Mouse (Mus musculus): ENCODE results near the gene Hivep3. TPM values are rescaled to one million over a fixed set of nuclear protein-coding genes. Genes with fewer than 3 reads are reported as not detected.

Gene Hivep3
- polyA plus RNA-seq, 1 experiment, result 20.9 TPM

- no peak for DNase-seq (ENCODE audit: low read depth)
Observed at GRCm38 (mm10) chr4:120058157-120058556, 324.6 kb downstream of the Hivep3 start.

GRCm38 (mm10) chr4:120058794-120059193 is 325.2 kb downstream of the Hivep3 start:
- DNase-seq (ENCODE audit: low read depth), result no peak

GRCm38 (mm10) chr4:120061727-120062126 is 328.1 kb downstream of the Hivep3 start:
- no peak for DNase-seq (ENCODE audit: low read depth)

GRCm38 (mm10) chr4:120062198-120062597 is 328.6 kb downstream of the Hivep3 start:
- no peak for DNase-seq (ENCODE audit: low read depth)

GRCm38 (mm10) chr4:120062754-120063153 is 329.2 kb downstream of the Hivep3 start:
- DNase-seq (ENCODE audit: low read depth), result no peak

GRCm38 (mm10) chr4:120063353-120064124 is 330.0 kb downstream of the Hivep3 start:
- DNase-seq (ENCODE audit: low read depth), result peak; percentile 55

GRCm38 (mm10) chr4:120064696-120065095 is 331.1 kb downstream of the Hivep3 start, which contains the start of gene AL607142.1:
Gene AL607142.1, plus strand, starts transcription at chr4:120064996.
- no peak for DNase-seq (ENCODE audit: low read depth)

GRCm38 (mm10) chr4:120066841-120067591 is 333.4 kb downstream of the Hivep3 start:
- no peak for DNase-seq (ENCODE audit: low read depth)

- peak; percentile 79 for DNase-seq (ENCODE audit: low read depth)
Observed at GRCm38 (mm10) chr4:120067592-120068235, 334.1 kb downstream of the Hivep3 start.

GRCm38 (mm10) chr4:120068883-120069581 is 335.4 kb downstream of the Hivep3 start:
- DNase-seq (ENCODE audit: low read depth), result no peak

GRCm38 (mm10) chr4:120069582-120069980 is 336.0 kb downstream of the Hivep3 start:
- no peak for DNase-seq (ENCODE audit: low read depth)

GRCm38 (mm10) chr4:120071411-120071810 is 337.8 kb downstream of the Hivep3 start:
- DNase-seq (ENCODE audit: low read depth), result peak; percentile 47

GRCm38 (mm10) chr4:120071842-120072507 is 338.4 kb downstream of the Hivep3 start:
- DNase-seq (ENCODE audit: low read depth), result peak; percentile 77

GRCm38 (mm10) chr4:120074061-120074460 is 340.5 kb downstream of the Hivep3 start:
- no peak for DNase-seq (ENCODE audit: low read depth)

- no peak for DNase-seq (ENCODE audit: low read depth)
Observed at GRCm38 (mm10) chr4:120077322-120077721, 343.7 kb downstream of the Hivep3 start.

- DNase-seq (ENCODE audit: low read depth), result no peak
Observed at GRCm38 (mm10) chr4:120082527-120082926, 348.9 kb downstream of the Hivep3 start.

GRCm38 (mm10) chr4:120083700-120084099 is 350.1 kb downstream of the Hivep3 start:
- DNase-seq (ENCODE audit: low read depth), result no peak

GRCm38 (mm10) chr4:120089536-120089935 is 356.0 kb downstream of the Hivep3 start:
- no peak for DNase-seq (ENCODE audit: low read depth)

- no peak for DNase-seq (ENCODE audit: low read depth)
Observed at GRCm38 (mm10) chr4:120091997-120092783, 358.6 kb downstream of the Hivep3 start.

- DNase-seq (ENCODE audit: low read depth), result no peak
Observed at GRCm38 (mm10) chr4:120096935-120097334, 363.4 kb downstream of the Hivep3 start.
